Mouse (Mus musculus): Measurements from ENCODE around the gene Plek2.

GRCm38 (mm10) chr12:78874581-78874980, 32.2 kb downstream of the Plek2 start:
- no peak for TF ChIP-seq CTCF (IDR thresholded peaks at IDR 0.05; ENCODE audit: insufficient read depth, low read length)
- no peak for TF ChIP-seq POLR2A (IDR thresholded peaks at IDR 0.05; ENCODE audit: borderline replicate concordance, extremely low read depth, low read depth, low read length)
